Mouse (Mus musculus) liver, postnatal 0 days (tissue): ENCODE measurements around the gene Tmem236. TPM values are rescaled to one million over a fixed set of nuclear protein-coding genes. Genes with fewer than 3 reads are reported as not detected.

Experiments used
- ATAC-seq: fragments of 200-750 bp; cut with Nextera tagmentation; 2 replicates; pipeline ENCODE4 v1.8.0; 2017; ENCODE audit warnings: mild to moderate bottlenecking, moderate library complexity
- DNase-seq: peaks from one replicate; pipeline ENCODE4 v3.0.0-alpha.2; 2016
- H3K27ac ChIP-seq: fragments of 300-500 bp; sonication (generic); 2 replicates; pipeline ENCODE4 v1.5.1; 2014; ENCODE audit warnings: antibody characterized with exemption, moderate library complexity, mild to moderate bottlenecking, low read depth
- H3K27me3 ChIP-seq: fragments of 300-500 bp; sonication (generic); 2 replicates; pipeline ENCODE4 v1.6.1; 2014; ENCODE audit warnings: low read length, control low read depth, mixed read lengths; ENCODE audit not compliant: insufficient read depth
- H3K36me3 ChIP-seq: fragments of 300-500 bp; sonication (generic); replicated peaks from 2 replicates; pipeline ENCODE4 v1.6.1; 2014; ENCODE audit warnings: mild to moderate bottlenecking, control low read depth, low read length, moderate library complexity, mixed read lengths; ENCODE audit not compliant: insufficient read depth
- H3K4me1 ChIP-seq: fragments of 300-500 bp; sonication (generic); 2 replicates; pipeline ENCODE4 v1.6.1; 2014; ENCODE audit warnings: antibody characterized with exemption, mild to moderate bottlenecking, control low read depth; ENCODE audit not compliant: insufficient read depth
- H3K4me2 ChIP-seq: fragments of 300-500 bp; sonication (generic); 2 replicates; pipeline ENCODE4 v1.6.1; 2014; ENCODE audit warnings: low read depth, mild to moderate bottlenecking, low read length, moderate library complexity, mixed read lengths
- H3K4me3 ChIP-seq: fragments of 300-500 bp; sonication (generic); 2 replicates; pipeline ENCODE4 v1.5.1; 2014; ENCODE audit warnings: low read depth, low read length
- H3K9ac ChIP-seq: fragments of 300-500 bp; sonication (generic); replicated peaks from 2 replicates; pipeline ENCODE4 v1.6.1; 2014; ENCODE audit warnings: mild to moderate bottlenecking, moderate library complexity
- H3K9me3 ChIP-seq: fragments of 300-500 bp; sonication (generic); 2 replicates; pipeline ENCODE4 v1.6.1; 2016; ENCODE audit warnings: mild to moderate bottlenecking, control low read depth, low read length, mixed read lengths
- CTCF ChIP-seq: sonication (generic); IDR thresholded peaks from 2 replicates; pipeline ENCODE4 v1.5.1; 2016; ENCODE audit warnings: antibody characterized with exemption, low read depth
- EP300 ChIP-seq: IDR thresholded peaks from 2 replicates; pipeline ENCODE4 v1.6.1; 2016; ENCODE audit warnings: antibody characterized with exemption, low read depth, mild to moderate bottlenecking
- WGBS: fragments of 180-500 bp; shearing (Covaris S2); extraction: QIAGEN DNeasy Blood & Tissue Kit; methylation state at CpG from one replicate; pipeline ENCODE4 v1.1.7; 2014; ENCODE audit not compliant: insufficient replicate concordance; 5-methylcytosine and 5-hydroxymethylcytosine counted together
- microRNA counts: library from miRNA; unstranded; fragments of <30 nt; microRNA quantifications from one replicate; lab custom pipeline; 2015
- microRNA-seq: library from miRNA; unstranded; fragments of <30 nt; microRNA quantifications from one replicate; pipeline ENCODE4, GENCODE M21; 2016
- polyA plus RNA-seq: library from polyadenylated mRNA; unstranded; fragments of >200 nt; fragmentation: Nextera tagmentation; extraction: Ambion mirVana; gene quantifications from 2 replicates; pipeline ENCODE4 v1.2.1, GENCODE M21; 2015

Gene Tmem236
- polyA plus RNA-seq, 1 experiment from 2014 or later = not detected

- 60% methylated on average over 3 of the region's 3 CpGs for WGBS
- ATAC-seq (peak; percentile 68), DNase-seq (no peak)
- no peaks in the 10 kb centered on the region for H3K36me3 ChIP-seq
- H3K4me1 ChIP-seq = peaks cover 3% of the 10 kb centered on the region; the same call in 1 of the 2 replicates
- H3K4me2 ChIP-seq = no peak overlapping the region
- TF ChIP-seq EP300 (no peak), CTCF (peak; percentile 44)
- H3K27me3 ChIP-seq = no peaks in the 10 kb centered on the region
- no peak overlapping the region for H3K9ac ChIP-seq
- H3K27ac ChIP-seq = peak overlapping the region; percentile 34; the same call in 1 of the 2 replicates
- no peak overlapping the region for H3K4me3 ChIP-seq
- H3K9me3 ChIP-seq = no peaks in the 10 kb centered on the region
These were observed 75.7 kb downstream of the Tmem236 start for GRCm38 (mm10) chr2:14249839-14250564.

GRCm38 (mm10) chr2:14251938-14252337 is 77.6 kb downstream of the Tmem236 start:
- H3K9me3 ChIP-seq = no peaks in the 10 kb centered on the region
- no peak for ATAC-seq
- H3K4me2 ChIP-seq = no peak overlapping the region
- H3K27me3 ChIP-seq = no peaks in the 10 kb centered on the region
- H3K4me3 ChIP-seq = no peak overlapping the region
- WGBS = 73% methylated on average over 3 of the region's 3 CpGs
- no peak overlapping the region for H3K9ac ChIP-seq
- no peaks in the 10 kb centered on the region for H3K4me1 ChIP-seq
- H3K36me3 ChIP-seq = no peaks in the 10 kb centered on the region
- no peak overlapping the region for H3K27ac ChIP-seq
- DNase-seq = no peak
- TF ChIP-seq CTCF = peak; percentile 12; the same call in 1 of the 2 replicates
- TF ChIP-seq EP300 = no peak

- ATAC-seq (no peak), DNase-seq (no peak)
- TF ChIP-seq CTCF (no peak), EP300 (no peak)
These were observed 84.1 kb downstream of the Tmem236 start for GRCm38 (mm10) chr2:14258345-14258850.

GRCm38 (mm10) chr2:14262090-14262489 is 87.8 kb downstream of the Tmem236 start:
- no peak overlapping the region for H3K9ac ChIP-seq
- no peaks in the 10 kb centered on the region for H3K36me3 ChIP-seq
- H3K4me2 ChIP-seq = no peak overlapping the region
- no peak for ATAC-seq
- TF ChIP-seq CTCF (no peak), EP300 (no peak)
- DNase-seq = no peak
- WGBS = 62% methylated on average over 1 of the region's 1 CpGs
- no peak overlapping the region for H3K4me3 ChIP-seq
- no peaks in the 10 kb centered on the region for H3K4me1 ChIP-seq
- H3K27me3 ChIP-seq = no peaks in the 10 kb centered on the region
- H3K9me3 ChIP-seq = no peaks in the 10 kb centered on the region
- no peak overlapping the region for H3K27ac ChIP-seq

More at GRCm38 (mm10) chr2:14258345-14258850, 84.1 kb downstream of the Tmem236 start:
- H3K9ac ChIP-seq = no peak overlapping the region
- no peak overlapping the region for H3K27ac ChIP-seq
- H3K36me3 ChIP-seq = no peaks in the 10 kb centered on the region
- H3K4me1 ChIP-seq = no peaks in the 10 kb centered on the region
- no peaks in the 10 kb centered on the region for H3K27me3 ChIP-seq
- no peaks in the 10 kb centered on the region for H3K9me3 ChIP-seq
- no peak overlapping the region for H3K4me3 ChIP-seq
- no peak overlapping the region for H3K4me2 ChIP-seq

- TF ChIP-seq CTCF = no peak
- no peak for TF ChIP-seq EP300
- H3K4me3 ChIP-seq = no peak overlapping the region
- no peaks in the 10 kb centered on the region for H3K4me1 ChIP-seq
- ATAC-seq (no peak), DNase-seq (no peak)
- no peaks in the 10 kb centered on the region for H3K9me3 ChIP-seq
- H3K27ac ChIP-seq = no peak overlapping the region
- no peak overlapping the region for H3K4me2 ChIP-seq
- no peak overlapping the region for H3K9ac ChIP-seq
- WGBS = 29% methylated on average over 1 of the region's 1 CpGs
- no peaks in the 10 kb centered on the region for H3K36me3 ChIP-seq
- no peaks in the 10 kb centered on the region for H3K27me3 ChIP-seq
These were observed 94.8 kb downstream of the Tmem236 start for GRCm38 (mm10) chr2:14269160-14269559.

MicroRNA genes within 50 kb of the gene (microRNA counts, 519-probe panel; counts per million panel counts)
- microRNA mmu-miR-511 (lab: Ali Mortazavi, UCI) = not detected

Small RNA genes lying within 50 kb of the gene (microRNA-seq; reads per million reads assigned to microRNA genes)
- gene Mir511 = 45.0 reads per million, percentile 35 among the genes with 10 or more reads in this experiment

Other genes starting within 250 kb of the Tmem236 start
- 68.3 and 72.2 TPM in 2 replicates for gene Hacd1, start 118.4 kb upstream of the Tmem236 start, polyA plus RNA-seq
- gene Stam, start 100.4 kb upstream of the Tmem236 start, polyA plus RNA-seq = 13.3 and 15.6 TPM in 2 replicates
- 13.6 and 14.5 TPM in 2 replicates for gene Mrc1, start 54.9 kb downstream of the Tmem236 start, polyA plus RNA-seq
- 0.04 TPM in 1 of 2 replicates, not detected in the other for gene Slc39a12, start 213.8 kb downstream of the Tmem236 start, polyA plus RNA-seq